28 mouse cellular contexts compared by ENCODE assay signal in genomic region chr9:27140432-27141065, GRCm38 (mm10). TPM values are rescaled to one million over a fixed set of nuclear protein-coding genes. Genes with fewer than 3 reads are reported as not detected.
DNase-seq lines count a peak whose midpoint lies in the region; ATAC-seq lines count a peak whose summit lies in the region.
"Had no signal": no experiment of that assay in that cellular context is flagged by ENCODE, and none has a peak within 500 bp of the region (broad histone marks: within the 10 kb centered on the region; RNA-seq: fewer than 3 reads in every experiment).

No protein-coding gene starts in this region.

- H3K36me3 ChIP-seq in heart, embryonic 12.5 days: peaks cover 5% of the 10 kb centered on the region
- H3K36me3 ChIP-seq in heart, embryonic 15.5 days: 0 out of 2 replicates have a peak, but pooled peaks cover 5% of the 10 kb centered on the region
- H3K36me3 ChIP-seq in midbrain, embryonic 11.5 days (ENCODE audit: control insufficient read depth, insufficient read depth, low read length): peaks cover 11% of the 10 kb centered on the region; the same call in 1 of the 2 replicates
- 0 out of 2 replicates have a peak, but pooled peaks cover 4% of the 10 kb centered on the region for H3K36me3 ChIP-seq in midbrain, embryonic 15.5 days (replicated peaks)

- peaks cover 30% of the 10 kb centered on the region for H3K4me1 ChIP-seq in heart, embryonic 12.5 days (replicated peaks)
- H3K4me1 ChIP-seq in heart, embryonic 15.5 days (replicated peaks): peaks cover 32% of the 10 kb centered on the region
- H3K4me1 ChIP-seq in midbrain, embryonic 11.5 days (ENCODE audit: control insufficient read depth, insufficient read depth, low read length): no peaks in the 10 kb centered on the region
- H3K4me1 ChIP-seq in midbrain, embryonic 15.5 days: no peaks in the 10 kb centered on the region
- H3K4me1 ChIP-seq: embryonic facial prominence, embryonic 10.5 days; embryonic facial prominence, embryonic 13.5 days; forebrain, embryonic 15.5 days had no signal

- intact Hi-C loops in heart, postnatal 25 days (cut with DNase I): no loop called here
- intact Hi-C loops in heart, postnatal 36 days (cut with DNase I): no loop called here

- no peak for DNase-seq in heart, postnatal 25 days (ENCODE audit: low spot score)
- no peak for DNase-seq in heart, postnatal 36 days
- DNase-seq in midbrain, embryonic 11.5 days (ENCODE audit: low spot score, missing footprints): peak; percentile 62
- DNase-seq: adrenal gland, adult 2 months; adrenal gland, postnatal 14 days; cerebellum, adult 11-12 months; cerebellum, adult 8-10 months; cerebellum, postnatal 10 days; cerebellum, postnatal 36 days; embryo, embryonic 11 days; gastrocnemius, postnatal 25 days; heart, postnatal 10 days; kidney, adult 18-20 months; kidney, adult 9 months had no signal

- no peaks in the 10 kb centered on the region for H3K9me3 ChIP-seq in heart, embryonic 12.5 days (replicated peaks)
- H3K9me3 ChIP-seq in heart, embryonic 15.5 days (replicated peaks): no peaks in the 10 kb centered on the region
- no peaks in the 10 kb centered on the region; the same call in 1 of the 2 replicates for H3K9me3 ChIP-seq in midbrain, embryonic 11.5 days (ENCODE audit: control insufficient read depth, low read length)
- no peaks in the 10 kb centered on the region for H3K9me3 ChIP-seq in midbrain, embryonic 15.5 days
- H3K9me3 ChIP-seq: embryonic facial prominence, embryonic 10.5 days; embryonic facial prominence, embryonic 13.5 days; forebrain, embryonic 12.5 days; forebrain, embryonic 15.5 days had no signal

- no peaks in the 10 kb centered on the region for H3K27me3 ChIP-seq in heart, embryonic 12.5 days (replicated peaks)
- no peaks in the 10 kb centered on the region for H3K27me3 ChIP-seq in heart, embryonic 15.5 days
- no peaks in the 10 kb centered on the region for H3K27me3 ChIP-seq in midbrain, embryonic 11.5 days (ENCODE audit: control insufficient read depth, insufficient read depth, low read length)
- H3K27me3 ChIP-seq in midbrain, embryonic 15.5 days (replicated peaks): no peaks in the 10 kb centered on the region
- H3K27me3 ChIP-seq: embryonic facial prominence, embryonic 13.5 days; forebrain, embryonic 12.5 days; forebrain, embryonic 15.5 days had no signal

- ATAC-seq in heart, embryonic 12.5 days (ENCODE audit: insufficient number of reproducible peaks, low FRiP score): no peak
- peak; percentile 64; the same call in 1 of the 2 replicates for ATAC-seq in heart, embryonic 15.5 days (replicated peaks; ENCODE audit: insufficient number of reproducible peaks, insufficient read depth, low FRiP score, low read depth)
- no peak for ATAC-seq in midbrain, embryonic 11.5 days (ENCODE audit: low FRiP score)
- no peak for ATAC-seq in midbrain, embryonic 15.5 days (replicated peaks)
- ATAC-seq: CD4-positive, CD25-positive, alpha-beta regulatory T cell, adult 4 months; forebrain, embryonic 15.5 days; hindbrain, postnatal 0 days; inflammation-experienced regulatory T-cells, adult 6 months; intestine, embryonic 16.5 days had no signal

- H3K27ac ChIP-seq in heart, embryonic 12.5 days (ENCODE audit: poor library complexity, severe bottlenecking): peak overlapping the region; percentile 72
- peak overlapping the region; percentile 77 for H3K27ac ChIP-seq in heart, embryonic 15.5 days
- H3K27ac ChIP-seq in midbrain, embryonic 11.5 days (ENCODE audit: low read depth, low read length): no peak overlapping the region
- H3K27ac ChIP-seq in midbrain, embryonic 15.5 days: no peak overlapping the region
- H3K27ac ChIP-seq: embryonic facial prominence, embryonic 10.5 days; embryonic facial prominence, embryonic 13.5 days; forebrain, embryonic 12.5 days; forebrain, embryonic 15.5 days; hindbrain, embryonic 14.5 days; hindbrain, postnatal 0 days had no signal

- H3K4me2 ChIP-seq in heart, embryonic 12.5 days: no peak overlapping the region
- H3K4me2 ChIP-seq in heart, embryonic 15.5 days: peak overlapping the region; percentile 10; the same call in 1 of the 2 replicates
- no peak overlapping the region for H3K4me2 ChIP-seq in midbrain, embryonic 11.5 days
- H3K4me2 ChIP-seq in midbrain, embryonic 15.5 days: no peak overlapping the region
- H3K4me2 ChIP-seq: embryonic facial prominence, embryonic 13.5 days; forebrain, embryonic 12.5 days; forebrain, embryonic 15.5 days; hindbrain, embryonic 14.5 days had no signal

- 78% methylated on average over 10 of the region's 10 CpGs for WGBS in heart, embryonic 12.5 days
- 58% methylated on average over 10 of the region's 10 CpGs for WGBS in heart, embryonic 15.5 days
- whole genome bisulfite sequencing in midbrain, embryonic 11.5 days: 96% methylated on average over 10 of the region's 10 CpGs
- WGBS in midbrain, embryonic 15.5 days: 91% methylated on average over 10 of the region's 10 CpGs

- no peak overlapping the region for H3K4me3 ChIP-seq in heart, embryonic 12.5 days
- H3K4me3 ChIP-seq in heart, embryonic 15.5 days: no peak overlapping the region
- no peak overlapping the region for H3K4me3 ChIP-seq in midbrain, embryonic 11.5 days (ENCODE audit: low read depth, low read length)
- H3K4me3 ChIP-seq in midbrain, embryonic 15.5 days: no peak overlapping the region
- H3K4me3 ChIP-seq: embryonic facial prominence, embryonic 10.5 days; embryonic facial prominence, embryonic 13.5 days; erythroblast, embryonic 14.5 days; forebrain, embryonic 12.5 days; forebrain, embryonic 15.5 days had no signal

- H3K9ac ChIP-seq in heart, embryonic 12.5 days: peak overlapping the region; percentile 14; the same call in 1 of the 2 replicates
- no peak overlapping the region for H3K9ac ChIP-seq in heart, embryonic 15.5 days
- H3K9ac ChIP-seq in midbrain, embryonic 11.5 days (ENCODE audit: low read length): no peak overlapping the region
- H3K9ac ChIP-seq in midbrain, embryonic 15.5 days: no peak overlapping the region
- H3K9ac ChIP-seq: embryonic facial prominence, embryonic 13.5 days; forebrain, embryonic 12.5 days; forebrain, embryonic 15.5 days; hindbrain, embryonic 14.5 days had no signal

RNA-seq across cellular contexts. Expression of gene Jam3, which starts 14.7 kb away (rescaled TPM):
- polyA plus RNA-seq in heart, embryonic 12.5 days (2016; fragmentation: Nextera tagmentation; extraction: Ambion mirVana): 47.4 and 50.0 TPM in 2 replicates
- 10 to 100 TPM; 13.0 to 16.6 TPM for total RNA-seq in heart, postnatal 25 days (2021)
- 41.9 and 44.6 TPM in 2 replicates for polyA plus RNA-seq in heart, embryonic 15.5 days (2015; fragmentation: Nextera tagmentation; extraction: Ambion mirVana)
- 10 to 100 TPM; 14.3 to 18.3 TPM for total RNA-seq in heart, postnatal 36 days (2021)
- polyA plus RNA-seq in midbrain, embryonic 11.5 days (2014; fragmentation: Nextera tagmentation; extraction: Ambion mirVana): 170 and 171 TPM in 2 replicates
- polyA plus RNA-seq in midbrain, embryonic 15.5 days (2015; fragmentation: Nextera tagmentation; extraction: Ambion mirVana): 52.2 and 53.5 TPM in 2 replicates
- total RNA-seq: MEL had no signal

Comparison
In these comparisons a context has a peak if more than half of its experiments do, and no peak if none do; other contexts are left out.
1. H3K27ac ChIP-seq: peak in heart, embryonic 12.5 days (single experiment) and heart, embryonic 15.5 days (single experiment); none in midbrain, embryonic 11.5 days (single experiment) and midbrain, embryonic 15.5 days (single experiment).